Mouse (Mus musculus) liver, embryonic 14.5 days (tissue): Measurements from ENCODE around the gene H3f3b.

Source experiments
- CTCF ChIP-seq: IDR thresholded peaks from 2 replicates; pipeline ENCODE4 v1.5.1; 2016; ENCODE audit warnings: antibody characterized with exemption, low read depth, control low read depth
- EP300 ChIP-seq: IDR thresholded peaks from 2 replicates; pipeline ENCODE4 v1.6.1; 2016; ENCODE audit warnings: antibody characterized with exemption, low read depth

- TF ChIP-seq EP300 (no peak), CTCF (no peak)
Observed at GRCm38 (mm10) chr11:116009661-116010060, 18.1 kb downstream of the H3f3b start.
